Mouse (Mus musculus) liver, postnatal 0 days (tissue): ENCODE data around the gene Col25a1.

Experiments
- CTCF ChIP-seq: sonication (generic); IDR thresholded peaks from 2 replicates; pipeline ENCODE4 v1.5.1; 2016; ENCODE audit warnings: antibody characterized with exemption, low read depth
- EP300 ChIP-seq: IDR thresholded peaks from 2 replicates; pipeline ENCODE4 v1.6.1; 2016; ENCODE audit warnings: antibody characterized with exemption, low read depth, mild to moderate bottlenecking

- TF ChIP-seq CTCF (no peak), EP300 (peak; percentile 62; the same call in 1 of the 2 replicates)
Observed at GRCm38 (mm10) chr3:130614444-130614843, 483.1 kb downstream of the Col25a1 start.
